Mouse (Mus musculus) liver, embryonic 16.5 days (tissue): ENCODE data around the gene Mtnr1b. TPM values are rescaled to one million over a fixed set of nuclear protein-coding genes. Genes with fewer than 3 reads are reported as not detected.

ENCODE experiments used
- ATAC-seq: fragments of 200-750 bp; cut with Nextera tagmentation; 2 replicates; pipeline ENCODE4 v1.8.0; 2017; ENCODE audit warnings: low read depth, mild to moderate bottlenecking, moderate number of reproducible peaks, moderate library complexity
- H3K27ac ChIP-seq: fragments of 300-500 bp; sonication (generic); 2 replicates; pipeline ENCODE4 v1.5.1; 2014; ENCODE audit warnings: mild to moderate bottlenecking, low read length
- H3K27me3 ChIP-seq: fragments of 300-500 bp; sonication (generic); 2 replicates; pipeline ENCODE4 v1.6.1; 2014; ENCODE audit warnings: low read depth, low read length, mixed read lengths; ENCODE audit not compliant: control insufficient read depth, insufficient read depth
- H3K36me3 ChIP-seq: fragments of 300-500 bp; sonication (generic); 2 replicates; pipeline ENCODE4 v1.6.1; 2014; ENCODE audit warnings: mild to moderate bottlenecking; ENCODE audit not compliant: control insufficient read depth, insufficient read depth
- H3K4me1 ChIP-seq: fragments of 300-500 bp; sonication (generic); 2 replicates; pipeline ENCODE4 v1.6.1; 2014; ENCODE audit warnings: low read depth, low read length, mixed read lengths; ENCODE audit not compliant: control insufficient read depth
- H3K4me2 ChIP-seq: fragments of 300-500 bp; sonication (generic); 2 replicates; pipeline ENCODE4 v1.6.1; 2014; ENCODE audit warnings: low read depth, low read length, mixed read lengths
- H3K4me3 ChIP-seq: fragments of 300-500 bp; sonication (generic); 2 replicates; pipeline ENCODE4 v1.5.1; 2014; ENCODE audit warnings: low read depth, mild to moderate bottlenecking, low read length
- H3K9ac ChIP-seq: fragments of 300-500 bp; sonication (generic); 2 replicates; pipeline ENCODE4 v1.6.1; 2014; ENCODE audit warnings: low read depth, low read length
- H3K9me3 ChIP-seq: fragments of 300-500 bp; sonication (generic); replicated peaks from 2 replicates; pipeline ENCODE4 v1.6.1; 2016; ENCODE audit warnings: low read length; ENCODE audit not compliant: control insufficient read depth
- WGBS: fragments of 180-500 bp; shearing (Covaris S2); extraction: QIAGEN DNeasy Blood & Tissue Kit; methylation state at CpG from one replicate; pipeline ENCODE4 v1.1.7; 2014; ENCODE audit not compliant: insufficient replicate concordance; 5-methylcytosine and 5-hydroxymethylcytosine counted together
- polyA plus RNA-seq: library from polyadenylated mRNA; unstranded; fragments of >200 nt; fragmentation: Nextera tagmentation; extraction: Ambion mirVana; gene quantifications from 2 replicates; pipeline ENCODE4 v1.2.1, GENCODE M21; 2015

Gene Mtnr1b
- not detected in 2 replicates for polyA plus RNA-seq

DNA sequence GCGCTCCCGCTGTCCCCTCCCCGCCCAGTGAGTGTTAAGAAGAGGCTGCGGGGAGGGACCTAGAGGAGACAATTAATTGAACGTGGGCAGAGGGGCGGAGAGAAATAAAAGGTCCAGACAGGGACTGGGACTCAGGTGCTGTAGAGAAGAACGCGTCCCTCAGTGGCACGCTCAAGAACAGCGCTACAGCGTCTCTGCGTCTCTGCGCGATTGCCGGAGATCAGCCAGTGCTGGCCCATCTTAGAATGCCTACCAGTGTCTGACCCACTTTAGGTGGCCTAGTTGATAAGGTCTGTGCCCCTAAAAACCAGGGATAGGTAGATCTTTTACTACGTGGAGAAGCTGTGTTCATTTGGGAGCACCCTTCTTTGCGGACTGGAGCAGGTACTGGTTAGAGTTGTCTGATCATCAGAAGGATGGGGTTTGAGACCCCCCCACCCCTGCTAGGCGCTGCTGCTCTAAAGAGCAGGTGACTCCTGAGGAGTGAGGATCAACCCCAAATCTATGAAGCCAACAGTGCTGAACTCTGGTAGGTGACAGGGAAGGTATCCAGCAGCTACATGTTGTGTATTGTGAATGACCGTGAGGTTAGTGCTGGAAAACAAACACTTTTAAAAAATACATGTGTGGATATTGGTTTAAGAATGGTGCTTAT, at the start of gene Mtnr1b:
TSS of gene Mtnr1b (minus strand) at position 51 of the 655 bp plus-strand sequence.
- no peaks in the 10 kb centered on the region for H3K9me3 ChIP-seq
- no peaks in the 10 kb centered on the region for H3K27me3 ChIP-seq
- WGBS = 47% methylated on average over 19 of the region's 19 CpGs
- H3K4me3 ChIP-seq = no peak within 1 kb of the TSS
- H3K36me3 ChIP-seq = no peaks in the 10 kb centered on the region
- no peak within 1 kb of the TSS for H3K9ac ChIP-seq
- no peak within 1 kb of the TSS for H3K27ac ChIP-seq
- no peak for ATAC-seq
- H3K4me2 ChIP-seq = no peak within 1 kb of the TSS
- H3K4me1 ChIP-seq = no peaks in the 10 kb centered on the region

DNA sequence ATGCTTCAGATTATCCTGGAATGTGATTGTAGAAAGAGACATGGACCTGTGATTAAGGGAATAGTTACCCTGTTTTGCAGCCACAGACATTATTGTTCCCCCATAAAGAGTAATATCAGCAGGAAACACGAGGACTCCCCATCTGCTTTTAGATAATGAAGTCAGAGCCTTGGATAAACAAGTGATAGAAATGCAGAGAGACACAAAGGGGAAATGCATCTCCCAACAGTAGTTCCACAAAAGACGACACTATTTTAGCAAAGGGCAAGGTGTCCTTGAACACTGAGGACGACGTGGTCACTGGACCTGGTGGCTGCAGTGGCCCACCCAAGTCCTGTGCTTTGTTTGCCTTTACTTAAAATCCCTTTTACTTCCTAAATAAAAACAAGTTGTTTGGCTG, 45.9 kb upstream of the Mtnr1b start:
- H3K4me3 ChIP-seq = no peak overlapping the region
- H3K4me1 ChIP-seq = no peaks in the 10 kb centered on the region
- no peaks in the 10 kb centered on the region for H3K9me3 ChIP-seq
- ATAC-seq = no peak
- H3K4me2 ChIP-seq = no peak overlapping the region
- 32% methylated on average over 4 of the region's 4 CpGs for WGBS
- H3K27ac ChIP-seq = no peak overlapping the region
- no peaks in the 10 kb centered on the region for H3K36me3 ChIP-seq
- no peaks in the 10 kb centered on the region for H3K27me3 ChIP-seq
- no peak overlapping the region for H3K9ac ChIP-seq

GRCm38 (mm10) chr9:15919373-15920005, 45.1 kb upstream of the Mtnr1b start:
- H3K9ac ChIP-seq = no peak overlapping the region
- H3K36me3 ChIP-seq = no peaks in the 10 kb centered on the region
- no peaks in the 10 kb centered on the region for H3K27me3 ChIP-seq
- no peak for ATAC-seq
- 58% methylated on average over 5 of the region's 5 CpGs for WGBS
- no peak overlapping the region for H3K4me3 ChIP-seq
- H3K27ac ChIP-seq = no peak overlapping the region
- H3K9me3 ChIP-seq = no peaks in the 10 kb centered on the region
- H3K4me1 ChIP-seq = no peaks in the 10 kb centered on the region
- no peak overlapping the region for H3K4me2 ChIP-seq

DNA sequence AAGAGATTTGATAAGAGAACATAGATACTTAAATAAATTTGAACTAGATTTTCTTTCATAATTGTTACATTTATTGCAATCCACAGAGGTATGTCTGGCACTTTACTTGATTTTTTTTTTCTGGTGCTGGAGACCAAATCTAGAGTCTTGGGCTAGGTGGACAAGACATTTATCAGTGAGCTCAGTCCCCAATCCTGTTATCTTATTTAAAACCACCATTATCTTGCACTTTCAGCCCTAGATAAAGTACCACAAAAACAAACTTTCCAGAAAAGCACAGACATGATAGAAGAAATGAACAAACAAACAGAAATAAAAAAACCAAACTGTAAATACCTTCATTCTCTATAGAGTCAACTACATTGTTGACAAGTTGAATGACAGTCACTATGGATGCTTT, 42.2 kb upstream of the Mtnr1b start:
- Histone ChIP-seq H3K4me3 (no peak overlapping the region), H3K4me1 (no peaks in the 10 kb centered on the region), H3K9ac (no peak overlapping the region), H3K27me3 (no peaks in the 10 kb centered on the region), H3K27ac (no peak overlapping the region), H3K36me3 (no peaks in the 10 kb centered on the region), H3K9me3 (no peaks in the 10 kb centered on the region), H3K4me2 (no peak overlapping the region)
- no peak for ATAC-seq

GRCm38 (mm10) chr9:15912735-15913134, 38.4 kb upstream of the Mtnr1b start:
- WGBS = 29% methylated on average over 1 of the region's 1 CpGs
- Histone ChIP-seq H3K27me3 (no peaks in the 10 kb centered on the region), H3K9me3 (no peaks in the 10 kb centered on the region), H3K4me2 (no peak overlapping the region), H3K4me3 (no peak overlapping the region), H3K36me3 (no peaks in the 10 kb centered on the region), H3K4me1 (no peaks in the 10 kb centered on the region), H3K9ac (no peak overlapping the region), H3K27ac (no peak overlapping the region)
- ATAC-seq = no peak

DNA sequence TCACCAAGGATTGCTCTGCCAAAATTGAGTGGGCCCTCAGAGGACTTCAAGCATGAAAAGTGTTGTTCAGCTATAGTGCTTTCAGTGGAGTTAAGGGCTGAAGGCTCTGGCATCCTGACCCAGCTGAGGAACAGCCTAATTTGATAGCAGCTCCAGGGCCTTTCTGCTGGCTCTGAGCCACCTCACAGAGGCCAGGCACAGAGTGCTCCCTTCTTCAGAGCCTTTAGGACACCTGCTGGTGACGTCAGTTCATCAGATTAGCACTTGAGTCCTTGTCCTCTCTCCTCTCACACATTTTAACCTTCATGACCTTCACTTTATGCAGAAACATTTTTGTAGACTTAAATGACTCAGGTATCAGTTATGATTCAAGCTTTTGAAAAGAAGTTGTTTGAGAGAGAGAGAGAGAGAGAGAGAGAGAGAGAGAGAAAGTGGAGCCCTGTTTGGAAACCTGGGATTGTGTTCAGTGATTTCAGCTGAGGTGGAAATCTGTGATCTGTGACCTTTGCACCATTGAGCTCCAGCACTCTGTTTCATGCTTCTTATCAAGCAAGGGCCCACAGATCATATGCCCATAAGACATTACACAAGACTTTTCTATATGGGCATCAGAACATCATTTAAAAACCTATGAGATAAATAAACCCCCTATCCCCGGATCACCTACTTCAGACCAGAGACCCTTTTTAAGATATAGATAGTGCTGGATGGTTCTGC, 35.2 kb upstream of the Mtnr1b start:
- 37% methylated on average over 2 of the region's 2 CpGs for WGBS
- ATAC-seq = no peak

GRCm38 (mm10) chr9:15903948-15904750, 29.8 kb upstream of the Mtnr1b start:
- H3K4me1 ChIP-seq = no peaks in the 10 kb centered on the region
- 63% methylated on average over 9 of the region's 9 CpGs for WGBS
- H3K4me2 ChIP-seq = no peak overlapping the region
- H3K27me3 ChIP-seq = no peaks in the 10 kb centered on the region
- no peaks in the 10 kb centered on the region for H3K9me3 ChIP-seq
- H3K9ac ChIP-seq = no peak overlapping the region
- no peak overlapping the region for H3K27ac ChIP-seq
- H3K4me3 ChIP-seq = no peak overlapping the region
- H3K36me3 ChIP-seq = no peaks in the 10 kb centered on the region
- ATAC-seq = no peak

More for the DNA sequence above, 35.2 kb upstream of the Mtnr1b start:
- no peak overlapping the region for H3K4me3 ChIP-seq
- H3K9me3 ChIP-seq = no peaks in the 10 kb centered on the region
- H3K27ac ChIP-seq = no peak overlapping the region
- no peaks in the 10 kb centered on the region for H3K27me3 ChIP-seq
- H3K36me3 ChIP-seq = no peaks in the 10 kb centered on the region
- H3K9ac ChIP-seq = no peak overlapping the region
- H3K4me2 ChIP-seq = no peak overlapping the region
- H3K4me1 ChIP-seq = no peaks in the 10 kb centered on the region

DNA sequence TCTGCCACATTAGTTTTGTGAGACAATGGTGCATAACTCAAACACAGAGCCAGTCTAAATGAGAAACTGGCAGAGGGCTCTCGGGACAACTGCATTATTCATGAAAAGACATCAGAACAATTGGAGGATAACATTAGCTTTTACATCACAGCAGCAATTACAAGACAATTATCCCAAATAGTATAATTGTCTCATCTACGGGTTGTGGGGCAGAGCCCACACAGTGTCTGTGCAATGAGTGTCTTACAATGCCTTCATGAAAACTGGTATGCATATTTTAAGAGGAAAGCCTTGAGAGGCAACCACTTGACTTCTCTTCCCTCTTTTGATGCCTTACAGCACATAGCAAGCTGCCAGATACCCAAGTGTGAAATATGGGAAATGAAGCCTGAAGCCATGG, 23.8 kb upstream of the Mtnr1b start:
- H3K4me3 ChIP-seq = no peak overlapping the region
- H3K4me1 ChIP-seq = no peaks in the 10 kb centered on the region
- 51% methylated on average over 2 of the region's 2 CpGs for WGBS
- no peak overlapping the region for H3K27ac ChIP-seq
- no peak for ATAC-seq
- H3K36me3 ChIP-seq = no peaks in the 10 kb centered on the region
- H3K9ac ChIP-seq = no peak overlapping the region
- no peaks in the 10 kb centered on the region for H3K27me3 ChIP-seq
- H3K9me3 ChIP-seq = no peaks in the 10 kb centered on the region
- H3K4me2 ChIP-seq = no peak overlapping the region
